Mouse (Mus musculus) frontal cortex, postnatal 25 days (tissue): ENCODE results near the gene Fbxo46.
A peak's percentile ranks its signal among the peaks of the same experiment; 100 is the strongest.

Source experiments
- DNase-seq, 2 experiments: peaks; one replicate each; pipeline ENCODE4 v3.0.0; 2022; ENCODE audit warnings: low spot score in 2 of 2

The Fbxo46 gene

GRCm38 (mm10) chr7:19093174-19093521 is 26.5 kb upstream of the Fbxo46 start:
- DNase-seq: peak; percentile 61 to 68

GRCm38 (mm10) chr7:19093537-19094385 is 25.9 kb upstream of the Fbxo46 start:
- DNase-seq: peak; percentile 64 to 75

GRCm38 (mm10) chr7:19094471-19094825 is 25.2 kb upstream of the Fbxo46 start, which contains the start of gene Six5:
Gene Six5, plus strand, starts transcription at chr7:19094594.
- no peak for DNase-seq

GRCm38 (mm10) chr7:19094826-19095750 is 24.6 kb upstream of the Fbxo46 start:
- DNase-seq: no peak

GRCm38 (mm10) chr7:19095751-19096110 is 23.9 kb upstream of the Fbxo46 start:
- no peak for DNase-seq

GRCm38 (mm10) chr7:19096421-19096976 is 23.2 kb upstream of the Fbxo46 start:
- no peak for DNase-seq

GRCm38 (mm10) chr7:19097217-19097616 is 22.4 kb upstream of the Fbxo46 start:
- DNase-seq: no peak

- no peak for DNase-seq
Measured at GRCm38 (mm10) chr7:19097863-19098262, 21.8 kb upstream of the Fbxo46 start.

GRCm38 (mm10) chr7:19098811-19099210 is 20.8 kb upstream of the Fbxo46 start:
- DNase-seq: no peak

GRCm38 (mm10) chr7:19100290-19100689 is 19.4 kb upstream of the Fbxo46 start:
- DNase-seq: no peak

DNA sequence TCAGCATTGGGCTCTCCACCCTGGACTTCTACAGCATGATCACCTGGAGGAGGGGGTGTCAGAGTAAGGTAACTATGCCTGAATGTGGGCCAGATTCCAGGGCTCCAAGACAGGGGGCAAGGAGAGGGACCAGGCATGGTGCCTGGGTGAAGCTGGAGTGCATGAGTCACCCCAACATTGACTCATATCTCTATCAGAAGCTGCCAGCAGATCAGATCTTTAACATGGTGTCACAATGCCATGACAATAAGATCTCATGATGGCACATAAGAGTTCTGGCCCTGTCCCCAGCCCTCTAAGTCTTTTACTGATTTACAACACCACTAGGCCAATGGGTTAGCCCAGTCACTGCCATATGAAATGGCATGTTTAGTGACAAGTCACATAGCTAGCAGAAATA is 15.9 kb upstream of the Fbxo46 start:
- DNase-seq: no peak

- DNase-seq: no peak
Measured at GRCm38 (mm10) chr7:19104486-19104885, 15.2 kb upstream of the Fbxo46 start.

- DNase-seq: no peak
Measured at GRCm38 (mm10) chr7:19107436-19107835, 12.2 kb upstream of the Fbxo46 start.

DNA sequence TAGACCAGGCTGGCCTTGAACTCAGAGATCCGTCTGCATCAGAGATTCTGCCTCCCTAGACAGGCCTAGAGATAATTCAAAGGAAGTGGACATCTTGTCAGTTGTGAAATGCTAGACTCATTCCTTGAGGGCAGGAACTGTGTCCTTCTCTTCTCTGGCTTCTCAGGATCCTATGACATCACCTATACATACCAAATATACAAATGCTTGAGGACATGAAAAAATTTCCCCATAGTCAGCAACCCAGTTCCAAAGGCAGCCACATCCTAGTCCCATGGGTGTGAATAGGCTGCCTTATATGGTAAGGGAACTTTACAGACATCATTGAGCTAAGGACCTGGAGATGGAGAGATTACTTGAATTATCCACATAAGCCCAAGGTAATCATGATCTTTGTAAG is 10.1 kb upstream of the Fbxo46 start:
- no peak for DNase-seq

DNA sequence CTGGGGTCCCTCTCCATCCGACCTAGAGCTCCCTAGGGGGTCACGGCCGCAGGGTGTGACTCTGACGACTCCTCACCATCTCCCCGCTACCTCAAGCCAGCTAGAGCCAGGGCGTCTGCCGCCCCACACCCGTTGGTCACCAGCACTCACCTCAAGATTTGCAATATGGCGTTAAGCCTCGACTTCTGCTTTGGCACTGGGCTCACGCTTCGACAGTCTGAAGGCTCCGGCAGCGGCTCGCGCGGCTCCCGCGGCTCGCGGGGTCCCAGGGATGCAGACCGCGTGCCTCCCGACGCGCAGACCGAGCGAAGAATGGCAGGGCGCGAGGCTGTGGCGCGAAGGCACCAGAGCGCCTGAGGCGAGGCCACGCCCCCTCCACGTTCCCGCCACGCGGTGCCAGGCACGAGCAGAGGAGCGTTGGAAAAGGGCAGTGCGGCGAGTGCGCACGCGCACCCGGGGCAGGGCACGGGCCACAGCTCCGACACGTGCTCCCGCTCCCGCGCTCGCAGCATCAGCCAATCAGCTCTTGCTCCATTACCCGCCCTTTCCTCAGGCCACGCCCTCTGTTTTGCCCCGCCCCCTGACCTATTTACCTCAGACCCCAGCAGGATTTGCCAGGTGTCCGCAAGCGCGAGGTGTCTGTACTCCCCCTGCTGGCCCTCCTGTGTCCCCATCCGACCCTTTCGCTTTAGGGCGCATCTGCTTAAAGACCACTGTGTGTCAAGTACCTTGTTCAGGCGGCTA is 1.5 kb upstream of the Fbxo46 start, which contains the start of gene Gm4969:
Gene Gm4969 (minus strand): TSS at position 341 of the 744 bp plus-strand sequence.
- DNase-seq: peak in 1 of 2 experiments; percentile 35

- DNase-seq: no peak
Measured at GRCm38 (mm10) chr7:19119083-19119482, 576 bp upstream of the Fbxo46 start.

DNA sequence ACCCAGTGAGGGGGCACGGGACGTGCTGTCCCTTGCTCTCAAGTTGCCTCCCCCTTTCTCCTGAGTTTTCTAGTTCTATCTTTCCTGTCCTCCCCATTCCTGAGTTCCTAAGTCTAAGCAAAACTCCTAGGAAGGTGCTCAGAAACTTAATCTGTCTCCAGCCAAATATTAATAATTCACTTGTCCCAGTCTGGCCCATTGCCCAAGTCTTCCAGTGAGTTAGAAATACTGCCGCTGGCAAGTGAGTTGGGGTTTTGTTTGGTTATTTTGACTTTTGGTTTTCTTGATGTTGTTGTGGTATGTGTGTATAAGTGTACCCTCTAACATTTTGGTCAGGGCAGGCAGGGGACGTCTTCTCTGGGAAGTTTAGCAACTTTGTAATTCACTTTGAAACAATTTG is 2.0 kb downstream of the Fbxo46 start:
- DNase-seq: no peak

GRCm38 (mm10) chr7:19124713-19125112 is 5.1 kb downstream of the Fbxo46 start:
- DNase-seq: no peak

DNA sequence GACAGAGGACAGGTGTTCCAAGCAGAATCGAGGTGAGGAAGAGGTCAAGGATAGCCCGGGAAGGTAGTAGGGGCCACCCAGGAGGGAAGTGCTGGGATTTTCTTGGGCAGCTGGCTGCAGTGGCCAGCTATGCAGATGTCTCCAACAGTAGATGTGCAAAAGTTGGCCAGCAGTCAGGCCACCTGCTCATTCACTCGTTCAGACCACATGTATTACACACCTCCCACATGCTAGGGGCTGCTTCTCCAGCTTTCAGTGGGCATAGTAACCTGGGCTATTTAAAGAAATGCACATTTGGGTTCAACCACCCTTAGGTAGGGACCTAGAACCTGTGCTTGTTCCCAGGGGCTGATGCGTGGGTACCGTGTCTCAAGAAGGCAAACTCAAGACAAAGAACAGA is 8.1 kb downstream of the Fbxo46 start:
- DNase-seq: no peak

DNA sequence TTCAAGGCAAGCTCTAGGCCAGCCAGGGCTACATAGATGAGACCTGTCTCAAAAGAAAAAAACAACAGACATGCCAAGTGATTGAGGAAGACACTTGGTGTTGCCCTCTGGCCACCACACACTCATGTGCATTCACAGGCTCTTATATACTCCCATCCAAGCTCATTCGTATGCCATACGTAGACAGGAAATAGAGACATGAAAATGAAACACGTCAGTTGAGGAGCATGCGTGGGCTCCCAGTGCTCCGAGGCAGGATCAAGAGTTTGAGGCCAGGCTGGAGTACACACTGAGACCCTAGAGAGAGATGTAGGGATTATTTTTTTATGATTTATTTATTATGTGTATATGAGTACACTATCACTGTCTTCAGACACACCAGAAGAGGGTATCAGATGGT is 9.7 kb downstream of the Fbxo46 start:
- no peak for DNase-seq

DNA sequence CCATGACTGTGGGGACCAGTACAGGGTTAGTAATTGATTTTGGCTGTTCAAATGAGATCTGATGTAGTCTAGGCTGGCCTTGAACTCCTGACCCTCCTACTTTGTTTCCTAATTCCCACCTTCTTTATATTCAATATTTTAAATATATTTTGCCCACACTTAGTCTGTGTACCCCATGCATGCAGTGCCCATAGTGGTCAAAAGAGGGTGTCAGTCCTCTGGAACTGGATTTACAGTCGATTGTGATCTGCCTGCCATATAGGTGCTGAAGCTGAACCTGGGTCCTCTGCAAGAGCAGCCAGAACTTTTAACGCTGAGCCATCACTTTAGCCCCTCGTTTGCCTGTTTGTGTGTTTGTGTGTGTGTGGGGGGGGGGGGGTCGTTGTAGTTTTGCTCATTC is 11.0 kb downstream of the Fbxo46 start:
- DNase-seq: no peak
